Mouse (Mus musculus) liver, adult 2 months (tissue): ENCODE measurements at regions not wholly inside any gene's neighbourhood (a gene's known extent, or its start where the extent isn't known, plus 50 kb on each side); places are given as distances from the start of the nearest gene placed in this dataset.

Experiments
- CTCF ChIP-seq: fragments of 200-500 bp; IDR thresholded peaks from 2 replicates; pipeline ENCODE4 v1.5.1; 2011; ENCODE audit warnings: low read depth, low read length, control low read depth
- POLR2A ChIP-seq: fragments of 200-500 bp; IDR thresholded peaks from 2 replicates; pipeline ENCODE4 v1.6.1; 2011; ENCODE audit warnings: low read length, control low read depth; ENCODE audit not compliant: insufficient read depth; ENCODE audit errors: extremely low read depth

GRCm38 (mm10) chr4:142568556-142568955, 329.4 kb upstream of the Kazn start:
- TF ChIP-seq CTCF: no peak
- TF ChIP-seq POLR2A: no peak
